Mouse (Mus musculus) stomach, postnatal 0 days (tissue): ENCODE measurements around the gene Lrrc49. TPM values are rescaled to one million over a fixed set of nuclear protein-coding genes. Genes with fewer than 3 reads are reported as not detected.

Source experiments
- ATAC-seq: fragments of 200-750 bp; cut with Nextera tagmentation; 2 replicates; pipeline ENCODE4 v1.8.0; 2017; ENCODE audit not compliant: low FRiP score, low TSS enrichment
- DNase-seq: peaks from one replicate; pipeline ENCODE4 v3.0.0-alpha.2; 2016; ENCODE audit warnings: low spot score
- H3K27ac ChIP-seq: fragments of 300-500 bp; sonication (generic); replicated peaks from 2 replicates; pipeline ENCODE4 v1.5.1; 2014; ENCODE audit warnings: mild to moderate bottlenecking, control low read depth
- H3K27me3 ChIP-seq: fragments of 300-500 bp; sonication (generic); 2 replicates; pipeline ENCODE4 v1.6.1; 2014; ENCODE audit warnings: low read length; ENCODE audit not compliant: control insufficient read depth, insufficient read depth
- H3K36me3 ChIP-seq: fragments of 300-500 bp; sonication (generic); 2 replicates; pipeline ENCODE4 v1.6.1; 2014; ENCODE audit warnings: low read length, mixed read lengths; ENCODE audit not compliant: control insufficient read depth, insufficient read depth
- H3K4me1 ChIP-seq: fragments of 300-500 bp; sonication (generic); replicated peaks from 2 replicates; pipeline ENCODE4 v1.6.1; 2014; ENCODE audit warnings: antibody characterized with exemption; ENCODE audit not compliant: control insufficient read depth, insufficient read depth
- H3K4me2 ChIP-seq: fragments of 300-500 bp; sonication (generic); replicated peaks from 2 replicates; pipeline ENCODE4 v1.6.1; 2014; ENCODE audit warnings: low read depth, mild to moderate bottlenecking, control low read depth, moderate library complexity
- H3K4me3 ChIP-seq: fragments of 300-500 bp; sonication (generic); 2 replicates; pipeline ENCODE4 v1.5.1; 2014; ENCODE audit warnings: low read depth, low read length, control low read depth
- H3K9ac ChIP-seq: fragments of 300-500 bp; sonication (generic); 2 replicates; pipeline ENCODE4 v1.6.1; 2014; ENCODE audit warnings: mild to moderate bottlenecking, low read length, control low read depth, mixed read lengths
- H3K9me3 ChIP-seq: fragments of 300-500 bp; sonication (generic); 2 replicates; pipeline ENCODE4 v1.6.1; 2016; ENCODE audit warnings: low read length; ENCODE audit not compliant: control insufficient read depth
- CTCF ChIP-seq: IDR thresholded peaks from 2 replicates; pipeline ENCODE4 v1.5.1; 2016; ENCODE audit warnings: antibody characterized with exemption, low read depth, mild to moderate bottlenecking, moderate library complexity
- EP300 ChIP-seq: optimal IDR thresholded peaks from 2 replicates; pipeline ENCODE3; 2016; ENCODE audit warnings: antibody characterized with exemption
- WGBS: fragments of 180-500 bp; shearing (Covaris S2); extraction: QIAGEN DNeasy Blood & Tissue Kit; methylation state at CpG from one replicate; pipeline ENCODE4 v1.1.7; 2014; 5-methylcytosine and 5-hydroxymethylcytosine counted together
- polyA plus RNA-seq: library from polyadenylated mRNA; unstranded; fragments of >200 nt; fragmentation: Nextera tagmentation; extraction: Ambion mirVana; gene quantifications from 2 replicates; pipeline ENCODE4 v1.2.1, GENCODE M21; 2015

Gene Lrrc49
- polyA plus RNA-seq, 1 experiment from 2014 or later, result 10.5 TPM

- no peaks in the 10 kb centered on the region for H3K9me3 ChIP-seq
- no peak overlapping the region for H3K27ac ChIP-seq
- DNase-seq (no peak), ATAC-seq (no peak)
- whole genome bisulfite sequencing, result 53% methylated on average over 7 of the region's 7 CpGs
- H3K27me3 ChIP-seq, result no peaks in the 10 kb centered on the region
- H3K4me2 ChIP-seq, result no peak overlapping the region
- H3K4me3 ChIP-seq, result no peak overlapping the region
- no peaks in the 10 kb centered on the region for H3K4me1 ChIP-seq
- H3K9ac ChIP-seq, result no peak overlapping the region
- H3K36me3 ChIP-seq, result 0 out of 2 replicates have a peak, but pooled peaks cover 2% of the 10 kb centered on the region
- TF ChIP-seq CTCF (no peak), EP300 (no peak)
Observed at GRCm38 (mm10) chr9:60582553-60582952, 105.4 kb downstream of the Lrrc49 start.

GRCm38 (mm10) chr9:60573011-60573410 is 114.9 kb downstream of the Lrrc49 start:
- Histone ChIP-seq H3K27ac (no peak overlapping the region), H3K4me3 (no peak overlapping the region), H3K27me3 (no peaks in the 10 kb centered on the region), H3K4me1 (no peaks in the 10 kb centered on the region), H3K9me3 (no peaks in the 10 kb centered on the region), H3K4me2 (no peak overlapping the region), H3K9ac (no peak overlapping the region), H3K36me3 (no peaks in the 10 kb centered on the region)
- DNase-seq (no peak), ATAC-seq (no peak)
- 79% methylated on average over 7 of the region's 7 CpGs for WGBS
- TF ChIP-seq CTCF (no peak), EP300 (no peak)

GRCm38 (mm10) chr9:60571725-60572124 is 116.2 kb downstream of the Lrrc49 start:
- H3K36me3 ChIP-seq, result no peaks in the 10 kb centered on the region
- no peak overlapping the region for H3K4me2 ChIP-seq
- H3K4me1 ChIP-seq, result no peaks in the 10 kb centered on the region
- H3K9ac ChIP-seq, result no peak overlapping the region
- H3K9me3 ChIP-seq, result no peaks in the 10 kb centered on the region
- 89% methylated on average over 4 of the region's 4 CpGs for WGBS
- no peaks in the 10 kb centered on the region for H3K27me3 ChIP-seq
- no peak for ATAC-seq
- no peak overlapping the region for H3K4me3 ChIP-seq
- no peak for DNase-seq
- H3K27ac ChIP-seq, result no peak overlapping the region
- TF ChIP-seq EP300, result no peak

GRCm38 (mm10) chr9:60571041-60571440 is 116.9 kb downstream of the Lrrc49 start:
- no peak for DNase-seq
- Histone ChIP-seq H3K9me3 (no peaks in the 10 kb centered on the region), H3K9ac (no peak overlapping the region), H3K27me3 (no peaks in the 10 kb centered on the region), H3K4me2 (no peak overlapping the region), H3K27ac (no peak overlapping the region), H3K4me3 (no peak overlapping the region), H3K36me3 (no peaks in the 10 kb centered on the region), H3K4me1 (no peaks in the 10 kb centered on the region)
- WGBS, result 82% methylated on average over 4 of the region's 4 CpGs
- TF ChIP-seq CTCF (no peak), EP300 (no peak)
- no peak for ATAC-seq

GRCm38 (mm10) chr9:60569366-60569765 is 118.6 kb downstream of the Lrrc49 start:
- H3K36me3 ChIP-seq, result no peaks in the 10 kb centered on the region
- no peak for TF ChIP-seq CTCF
- H3K27me3 ChIP-seq, result no peaks in the 10 kb centered on the region
- no peak overlapping the region for H3K4me2 ChIP-seq
- H3K4me3 ChIP-seq, result no peak overlapping the region
- no peak for DNase-seq
- H3K9me3 ChIP-seq, result no peaks in the 10 kb centered on the region
- H3K4me1 ChIP-seq, result no peaks in the 10 kb centered on the region
- H3K27ac ChIP-seq, result no peak overlapping the region
- WGBS, result 68% methylated on average over 2 of the region's 2 CpGs
- no peak for ATAC-seq
- H3K9ac ChIP-seq, result no peak overlapping the region

- TF ChIP-seq EP300, result no peak
- 78% methylated on average over 7 of the region's 7 CpGs for WGBS
Observed at GRCm38 (mm10) chr9:60563809-60564208, 124.1 kb downstream of the Lrrc49 start.

More at GRCm38 (mm10) chr9:60563809-60564208, 124.1 kb downstream of the Lrrc49 start:
- Histone ChIP-seq H3K27me3 (no peaks in the 10 kb centered on the region), H3K27ac (no peak overlapping the region), H3K4me2 (no peak overlapping the region), H3K4me1 (0 out of 2 replicates have a peak, but pooled peaks cover 4% of the 10 kb centered on the region), H3K36me3 (no peaks in the 10 kb centered on the region), H3K9me3 (no peaks in the 10 kb centered on the region), H3K4me3 (no peak overlapping the region), H3K9ac (no peak overlapping the region)
- DNase-seq (no peak), ATAC-seq (no peak)
